Comparison of ENCODE assay signal across 11 mouse cellular contexts in genomic region chr2:6786494-6787144, GRCm38 (mm10).
A peak's percentile ranks its signal among the peaks of the same experiment; 100 is the strongest.
DNase-seq lines count a peak whose midpoint lies in the region; ATAC-seq and TF ChIP-seq lines count a peak whose summit lies in the region.
"Had no signal": no experiment of that assay in that cellular context is flagged by ENCODE, and none has a peak within 500 bp of the region (broad histone marks: within the 10 kb centered on the region; RNA-seq: fewer than 3 reads in every experiment).

No protein-coding gene starts in this region.

- no peak for DNase-seq in layer of hippocampus, adult 2 months (ENCODE audit: low spot score in 2 of 2)
- DNase-seq in layer of hippocampus, adult 9-10 months (ENCODE audit: low spot score): no peak
- no peak for DNase-seq in stomach, postnatal 0 days (ENCODE audit: low spot score)
- no peak for DNase-seq in adrenal gland, postnatal 14 days
- no peak for DNase-seq in ovary, postnatal 14 days (ENCODE audit: low spot score)

- H3K9ac ChIP-seq in stomach, postnatal 0 days (ENCODE audit: low read length): no peak overlapping the region
- H3K9ac ChIP-seq: heart, embryonic 13.5 days; liver, embryonic 15.5 days; midbrain, embryonic 12.5 days had no signal

- H3K36me3 ChIP-seq in stomach, postnatal 0 days (ENCODE audit: control insufficient read depth, insufficient read depth, low read length): no peaks in the 10 kb centered on the region
- H3K36me3 ChIP-seq: heart, embryonic 13.5 days; liver, embryonic 15.5 days; midbrain, embryonic 12.5 days had no signal

- TF ChIP-seq CTCF in layer of hippocampus, adult 2 months (conservative IDR thresholded peaks at IDR 0.05): peak; percentile 65
- TF ChIP-seq CTCF in bone marrow, adult 2 months (IDR thresholded peaks at IDR 0.05; ENCODE audit: control insufficient read depth, insufficient read depth, low read length): peak; percentile 35
- peak; percentile 37 for TF ChIP-seq CTCF in stomach, postnatal 0 days (IDR thresholded peaks at IDR 0.05; ENCODE audit: low read depth)

- peak; percentile 92 for ATAC-seq in CD4-positive, CD25-positive, alpha-beta regulatory T cell, adult 4 months
- no peak for ATAC-seq in stomach, postnatal 0 days (ENCODE audit: low FRiP score, low TSS enrichment)
- ATAC-seq in cerebellum, adult (ENCODE audit: insufficient number of reproducible peaks, low FRiP score, low TSS enrichment): no peak

- H3K4me2 ChIP-seq in stomach, postnatal 0 days (replicated peaks; ENCODE audit: low read depth): no peak overlapping the region
- H3K4me2 ChIP-seq: heart, embryonic 13.5 days; liver, embryonic 15.5 days; midbrain, embryonic 12.5 days had no signal

- no peaks in the 10 kb centered on the region for H3K27me3 ChIP-seq in stomach, postnatal 0 days (ENCODE audit: control insufficient read depth, insufficient read depth, low read length)
- H3K27me3 ChIP-seq: heart, embryonic 13.5 days; liver, embryonic 15.5 days; midbrain, embryonic 12.5 days had no signal

- no peaks in the 10 kb centered on the region for H3K9me3 ChIP-seq in stomach, postnatal 0 days (ENCODE audit: control insufficient read depth, low read length)
- H3K9me3 ChIP-seq: heart, embryonic 13.5 days; liver, embryonic 15.5 days; midbrain, embryonic 12.5 days had no signal

- no peak overlapping the region for H3K27ac ChIP-seq in layer of hippocampus, adult 2 months
- H3K27ac ChIP-seq in bone marrow, adult 2 months (ENCODE audit: control insufficient read depth, insufficient read depth, low read depth, low read length, poor library complexity): no peak overlapping the region
- no peak overlapping the region for H3K27ac ChIP-seq in stomach, postnatal 0 days (replicated peaks)
- H3K27ac ChIP-seq: heart, embryonic 13.5 days; liver, embryonic 15.5 days; midbrain, embryonic 12.5 days had no signal

- TF ChIP-seq EP300 in stomach, postnatal 0 days (optimal IDR thresholded peaks at IDR 0.05): no peak

- no peak for TF ChIP-seq POLR2A in bone marrow, adult 2 months (IDR thresholded peaks at IDR 0.05; ENCODE audit: borderline replicate concordance, control insufficient read depth, low read depth, low read length)

- WGBS in bone marrow, adult 2 months: 33% methylated on average over 3 of the region's 3 CpGs
- 67% methylated on average over 3 of the region's 3 CpGs for WGBS in stomach, postnatal 0 days

- H3K4me1 ChIP-seq in bone marrow, adult 2 months (ENCODE audit: control insufficient read depth, insufficient read depth, low read length): no peaks in the 10 kb centered on the region; the same call in 1 of the 2 replicates
- H3K4me1 ChIP-seq in stomach, postnatal 0 days (replicated peaks; ENCODE audit: control insufficient read depth, insufficient read depth): no peaks in the 10 kb centered on the region
- H3K4me1 ChIP-seq: liver, embryonic 15.5 days had no signal

- no peak overlapping the region for H3K4me3 ChIP-seq in layer of hippocampus, adult 2 months
- no peak overlapping the region for H3K4me3 ChIP-seq in bone marrow, adult 2 months (replicated peaks; ENCODE audit: control insufficient read depth, low read depth, low read length)
- H3K4me3 ChIP-seq in stomach, postnatal 0 days (ENCODE audit: low read depth, low read length): no peak overlapping the region
- H3K4me3 ChIP-seq: heart, embryonic 13.5 days; liver, embryonic 15.5 days; midbrain, embryonic 12.5 days had no signal
